Mouse (Mus musculus) mouse trophoblast stem cell (cell line): ENCODE measurements around the gene Col26a1.
"Not testable (repeated sequence)": the region's sequence is repeated elsewhere in the genome, so short reads cannot be mapped to it uniquely, and the experiment has no call there.

Experiments
- in situ Hi-C, 2 experiments: fragments of 300-500 bp; cut with MseI, MboI; formaldehyde crosslinking; loops; 2 replicates in 1 of 2; 3 replicates in 1 of 2; pipeline ENCODE4 v1.15.1; 2025

The Col26a1 gene

GRCm38 (mm10) chr5:136754053-136754591 lies 128.9 kb downstream of the Col26a1 start:
- in situ Hi-C loops = loop anchor here in 1 of 2 experiments (10.0 kb wide), 1 partner anchor 89 kb away; no protein-coding TSS in a partner anchor

GRCm38 (mm10) chr5:136753176-136753575 lies 129.8 kb downstream of the Col26a1 start:
- in situ Hi-C loops = loop anchor here in 1 of 2 experiments (10.0 kb wide), 1 partner anchor 88 kb away; no protein-coding TSS in a partner anchor

- in situ Hi-C loops = loop anchor here in 1 of 2 experiments (10.0 kb wide), 1 partner anchor 87 kb away; no protein-coding TSS in a partner anchor
Observed at GRCm38 (mm10) chr5:136752104-136752503, 130.9 kb downstream of the Col26a1 start.

- in situ Hi-C loops = no loop called here
Observed at GRCm38 (mm10) chr5:136746596-136746995, 136.4 kb downstream of the Col26a1 start.

GRCm38 (mm10) chr5:136738918-136739317 lies 144.1 kb downstream of the Col26a1 start:
- in situ Hi-C loops = no loop called here

- in situ Hi-C loops = not testable (repeated sequence)
Observed at GRCm38 (mm10) chr5:136726271-136726670, 156.7 kb downstream of the Col26a1 start.

GRCm38 (mm10) chr5:136721596-136721995 lies 161.4 kb downstream of the Col26a1 start:
- in situ Hi-C loops = no loop called here

- in situ Hi-C loops = no loop called here
Observed at GRCm38 (mm10) chr5:136718656-136719055, 164.4 kb downstream of the Col26a1 start.

- in situ Hi-C loops = no loop called here
Observed at GRCm38 (mm10) chr5:136717573-136717854, 165.5 kb downstream of the Col26a1 start.

- in situ Hi-C loops = no loop called here
Observed at GRCm38 (mm10) chr5:136716696-136717572, 166.1 kb downstream of the Col26a1 start.

GRCm38 (mm10) chr5:136714879-136715278 lies 168.1 kb downstream of the Col26a1 start:
- in situ Hi-C loops = no loop called here

GRCm38 (mm10) chr5:136714232-136714875 lies 168.7 kb downstream of the Col26a1 start:
- in situ Hi-C loops = no loop called here

GRCm38 (mm10) chr5:136710742-136711141 lies 172.3 kb downstream of the Col26a1 start:
- in situ Hi-C loops = no loop called here

GRCm38 (mm10) chr5:136708116-136708515 lies 174.9 kb downstream of the Col26a1 start:
- in situ Hi-C loops = no loop called here

GRCm38 (mm10) chr5:136706803-136707202 lies 176.2 kb downstream of the Col26a1 start:
- in situ Hi-C loops = no loop called here

GRCm38 (mm10) chr5:136705532-136705931 lies 177.5 kb downstream of the Col26a1 start:
- in situ Hi-C loops = no loop called here

- in situ Hi-C loops = loop anchor here in 1 of 2 experiments (5.0 kb wide), 1 partner anchor 42 kb away; no protein-coding TSS in a partner anchor
Observed at GRCm38 (mm10) chr5:136704151-136704550, 178.9 kb downstream of the Col26a1 start.

GRCm38 (mm10) chr5:136703751-136704150 lies 179.3 kb downstream of the Col26a1 start:
- in situ Hi-C loops = loop anchor here in 1 of 2 experiments (5.0 kb wide), 1 partner anchor 41 kb away; no protein-coding TSS in a partner anchor

- in situ Hi-C loops = loop anchor here in 1 of 2 experiments (5.0 kb wide), 1 partner anchor 40 kb away; no protein-coding TSS in a partner anchor
Observed at GRCm38 (mm10) chr5:136702159-136702725, 180.8 kb downstream of the Col26a1 start.

GRCm38 (mm10) chr5:136697618-136698017 lies 185.4 kb downstream of the Col26a1 start:
- in situ Hi-C loops = no loop called here

GRCm38 (mm10) chr5:136696516-136696915 lies 186.5 kb downstream of the Col26a1 start:
- in situ Hi-C loops = no loop called here

- in situ Hi-C loops = no loop called here
Observed at GRCm38 (mm10) chr5:136694976-136695375, 188.0 kb downstream of the Col26a1 start.
